Mouse (Mus musculus) megakaryocyte, adult 5-6 weeks (primary cell): Measurements from ENCODE around the gene Opalin. TPM values are rescaled to one million over a fixed set of nuclear protein-coding genes. Genes with fewer than 3 reads are reported as not detected.

Experiments
- ATAC-seq: 2 replicates; pipeline ENCODE4 v1.8.0; 2016; ENCODE audit warnings: mild to moderate bottlenecking, inconsistent platforms; ENCODE audit not compliant: poor library complexity, severe bottlenecking
- total RNA-seq, 2 experiments: library from RNA; stranded (forward) in 1 of 2; stranded (reverse) in 1 of 2; fragments of 153-499, 151-499 nt in 1 of 2; fragments of 221-1000, 200-1000 nt in 1 of 2; gene quantifications; 2 replicates each; pipeline versions ENCODE4 v1.2.3 to v1.2.4; 2015 to 2017

The Opalin gene
- total RNA-seq, 2 experiments from 2014 or later, result not detected

DNA sequence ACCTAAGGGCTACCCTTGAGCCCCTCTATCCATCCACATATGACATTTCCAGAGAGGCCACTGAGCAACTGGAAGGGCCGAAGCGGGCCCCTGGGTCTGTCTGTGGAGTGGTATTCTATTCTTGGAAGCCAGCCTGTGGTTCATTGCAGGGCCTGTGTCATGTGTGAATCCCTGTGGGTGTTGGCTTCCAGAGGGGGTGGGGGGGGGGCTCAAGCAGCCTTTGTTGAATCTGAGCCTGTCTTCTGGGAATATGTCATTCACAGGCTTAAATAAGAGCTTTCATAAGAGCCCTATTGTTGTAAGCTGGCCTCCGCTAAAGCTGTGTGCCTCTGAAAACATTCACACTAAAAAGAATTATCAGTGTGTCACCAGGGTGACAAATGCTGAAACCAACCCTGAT, 4.7 kb upstream of the Opalin start:
- ATAC-seq, result no peak

DNA sequence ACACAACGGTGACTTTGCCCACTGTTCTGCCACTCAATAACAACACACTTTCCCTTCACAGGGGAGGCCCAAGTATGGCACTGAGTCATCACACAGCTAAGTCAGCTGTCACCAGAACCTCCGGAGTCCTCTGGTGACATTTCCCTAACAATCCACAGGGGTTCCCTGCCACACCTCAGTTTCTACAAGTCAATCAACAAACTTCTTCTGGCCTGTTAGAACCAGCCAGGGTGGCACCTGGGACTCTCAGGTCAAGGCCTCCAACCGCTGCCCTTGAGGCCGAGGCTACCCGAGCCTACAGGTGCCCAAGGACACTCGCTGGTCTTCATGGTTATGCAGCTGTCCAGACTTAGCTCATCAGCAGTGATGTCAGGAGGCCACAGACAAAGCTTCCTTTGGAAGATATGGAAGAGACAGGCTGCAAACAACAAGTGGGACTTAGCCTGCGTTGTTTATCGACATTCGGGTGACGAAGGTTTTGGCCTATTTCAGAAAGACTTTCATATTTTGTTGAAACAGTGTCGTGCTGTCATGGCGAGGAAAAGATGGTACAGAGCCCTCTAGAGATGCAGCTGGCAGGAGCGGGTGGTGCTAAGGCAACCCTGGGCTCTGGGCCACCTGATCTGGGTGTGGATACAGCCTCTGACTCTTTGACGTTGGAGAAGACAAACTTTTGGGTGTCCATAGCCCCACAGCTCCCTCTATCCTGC, 3.0 kb downstream of the Opalin start:
- no peak for ATAC-seq

DNA sequence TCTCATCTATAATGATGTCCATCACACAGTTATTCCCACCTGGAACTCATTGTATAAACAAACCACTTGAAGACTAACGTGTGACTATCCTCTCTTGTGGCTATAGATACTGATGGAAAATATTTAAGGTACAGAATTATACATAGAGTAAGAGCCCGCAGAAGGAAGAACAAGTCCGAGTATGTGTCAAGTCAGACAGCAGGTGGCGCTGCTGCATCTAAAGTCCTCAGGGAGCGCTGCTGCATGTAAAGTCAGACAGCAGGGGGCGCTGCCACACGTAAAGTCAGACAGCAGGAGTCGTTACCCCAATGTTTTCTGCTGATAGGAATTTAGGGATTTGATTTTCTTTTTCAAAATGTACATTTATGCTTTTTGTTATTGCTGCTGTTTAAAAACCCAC, 5.4 kb downstream of the Opalin start:
- ATAC-seq, result peak; percentile 97

DNA sequence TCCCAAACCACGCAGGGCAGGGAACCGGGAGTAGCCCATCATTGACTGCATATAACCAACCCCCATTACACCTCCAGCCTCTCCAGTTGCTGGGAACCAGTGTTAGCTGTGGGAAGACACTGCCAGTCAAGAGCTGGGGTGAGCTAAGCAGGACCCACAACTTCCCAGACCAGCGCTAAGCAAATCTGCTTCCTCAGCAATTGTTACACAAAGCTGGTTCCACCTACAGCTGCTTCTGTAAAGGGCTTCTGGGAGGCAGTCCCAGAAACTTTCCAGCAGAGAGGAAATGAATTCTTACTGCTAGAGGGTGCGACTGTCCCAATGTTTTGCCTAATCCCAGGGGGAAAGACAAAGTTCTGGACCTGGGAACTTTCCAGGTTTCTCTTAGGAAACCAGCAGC, 22.2 kb downstream of the Opalin start:
- ATAC-seq, result no peak

DNA sequence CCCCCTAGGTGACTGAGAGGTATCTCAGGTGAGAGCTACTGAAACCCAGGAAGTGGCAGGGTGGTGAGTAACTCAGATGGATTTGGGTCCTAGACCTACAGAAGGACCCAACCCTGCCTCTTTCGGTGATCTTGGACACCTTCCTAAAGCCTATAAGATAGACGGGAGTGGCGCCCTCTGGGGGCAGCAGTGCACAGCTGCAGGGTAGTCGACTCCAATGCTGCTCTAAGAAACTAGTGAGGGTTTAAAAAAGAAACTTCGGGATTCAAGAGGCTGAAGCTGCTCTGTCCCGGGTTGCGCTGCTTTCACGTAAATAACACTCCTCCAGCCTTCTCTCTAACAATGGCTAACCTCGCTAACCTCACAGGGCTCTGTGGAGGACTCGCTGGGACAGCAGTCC, 23.4 kb downstream of the Opalin start:
- ATAC-seq, result peak; percentile 57

DNA sequence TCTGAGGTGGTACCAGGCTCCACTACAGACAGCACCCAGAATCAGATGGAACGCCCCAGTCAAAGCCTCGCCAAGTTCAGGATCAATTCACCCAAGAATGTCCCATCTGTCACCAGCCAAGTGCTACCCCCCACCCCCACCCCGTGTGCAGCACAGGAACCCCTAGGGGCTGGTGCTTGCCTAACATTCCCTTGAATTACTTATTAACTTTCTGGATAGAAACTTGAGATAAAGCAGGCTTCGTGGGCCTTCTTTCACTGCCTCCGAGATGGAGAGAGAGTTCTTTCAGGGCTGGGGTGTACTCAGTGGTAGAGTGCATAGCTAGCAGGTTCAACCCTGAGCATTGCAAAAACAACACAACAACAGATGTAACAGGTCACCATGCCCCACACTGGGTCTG, 24.7 kb downstream of the Opalin start:
- no peak for ATAC-seq

DNA sequence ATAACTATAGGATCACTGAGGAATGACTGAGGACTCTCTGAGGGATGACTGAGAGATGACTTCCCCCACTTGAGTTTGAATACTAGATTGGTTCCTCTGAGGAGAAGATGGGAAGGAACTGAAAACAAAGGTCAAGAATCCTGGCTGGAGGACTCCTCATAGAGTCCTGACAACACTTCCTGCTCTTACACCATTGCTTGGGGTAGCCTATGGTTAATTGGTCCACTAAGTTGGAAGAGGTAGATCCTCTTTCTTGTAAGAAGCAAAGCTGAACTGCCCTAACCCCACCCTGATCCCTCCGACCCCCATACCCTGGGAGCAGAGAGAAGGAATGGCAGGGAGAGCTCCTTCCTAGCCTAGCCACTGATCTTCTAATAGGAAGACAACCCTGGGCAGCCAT, 25.2 kb downstream of the Opalin start:
- ATAC-seq, result peak; percentile 35

DNA sequence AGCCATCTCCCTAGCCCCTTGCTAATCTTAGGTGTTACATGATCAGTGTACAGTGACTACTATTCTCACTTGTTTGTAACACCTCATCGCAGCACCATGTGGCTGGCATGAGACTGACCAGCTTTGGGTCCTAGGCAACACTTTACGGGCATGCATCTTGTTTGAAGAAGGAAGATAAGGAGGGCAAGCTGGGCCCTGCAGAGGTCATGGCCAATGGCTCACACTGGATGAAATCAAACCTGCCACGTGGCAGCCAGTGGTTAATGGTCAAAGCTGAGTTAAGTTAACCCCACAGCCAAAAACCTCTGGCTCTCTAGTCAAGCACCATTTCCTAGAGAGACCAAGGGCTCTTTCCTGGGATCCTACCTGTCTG, 28.7 kb downstream of the Opalin start:
- ATAC-seq, result no peak

DNA sequence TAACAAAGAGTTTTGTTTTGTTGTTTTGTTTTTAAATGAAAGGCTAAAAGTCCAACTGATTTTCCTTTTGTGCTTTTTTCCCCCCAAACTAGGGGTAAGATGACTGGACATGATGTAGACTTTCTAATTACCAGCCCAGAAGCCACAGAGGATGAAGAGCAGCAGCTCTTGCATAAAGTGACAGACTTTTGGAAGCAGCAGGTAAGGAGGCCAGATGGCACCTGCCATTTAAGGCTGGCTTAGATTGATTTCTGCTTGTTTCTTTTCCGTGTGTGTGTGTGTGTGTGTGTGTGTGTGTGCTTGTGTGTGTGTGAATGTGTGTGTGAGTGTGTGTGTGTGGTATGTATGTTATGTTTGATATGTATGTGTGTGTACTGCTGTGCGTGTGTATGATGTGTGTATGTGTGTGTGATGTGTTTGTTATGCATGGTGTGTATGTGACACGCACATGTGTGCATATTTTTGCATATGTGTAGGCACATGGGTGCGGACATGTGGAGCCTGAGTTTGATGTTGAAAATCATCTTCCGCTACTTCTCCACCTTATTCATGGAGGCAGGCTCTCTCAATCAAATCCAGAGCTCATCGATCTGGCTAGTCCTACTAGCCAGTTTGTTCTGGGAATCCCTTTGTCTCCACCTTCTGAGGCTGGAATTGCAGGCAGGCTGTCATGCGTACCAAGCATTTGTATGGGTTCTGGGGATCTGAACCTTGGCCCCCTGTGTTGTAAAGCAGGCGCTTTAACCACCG, 29.3 kb downstream of the Opalin start:
- no peak for ATAC-seq

DNA sequence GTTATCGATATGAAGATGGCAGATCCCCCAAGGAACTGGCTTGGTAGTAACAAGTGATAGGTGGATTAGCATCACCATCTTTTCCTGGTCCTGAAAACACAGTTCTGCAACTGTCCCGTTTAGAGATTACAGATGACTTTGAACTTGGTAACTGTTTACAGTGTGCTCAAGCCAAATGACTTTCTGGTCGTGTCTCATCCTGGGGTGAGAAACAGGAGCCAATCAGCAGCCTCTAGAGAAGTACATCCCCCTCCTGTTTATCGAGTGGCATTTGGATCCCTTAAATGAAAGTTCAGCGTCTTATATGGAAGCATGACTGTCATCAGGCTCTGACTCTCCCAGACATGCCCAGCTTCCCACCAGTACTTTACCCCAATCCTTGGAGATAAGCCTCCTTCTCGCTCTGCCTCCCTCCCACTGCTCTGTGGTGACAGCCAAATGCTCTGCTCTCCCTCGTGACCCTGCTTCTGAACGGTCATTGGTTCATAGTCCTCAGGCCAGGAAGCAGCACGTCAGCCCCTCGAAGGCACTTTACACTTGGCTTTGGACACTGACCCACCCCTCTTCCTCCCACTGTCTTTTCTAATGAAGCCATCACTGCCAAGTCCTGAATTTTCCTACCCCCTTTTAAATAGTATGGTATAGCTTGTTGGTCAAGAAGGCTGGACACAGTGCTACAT, 31.7 kb downstream of the Opalin start:
- no peak for ATAC-seq

DNA sequence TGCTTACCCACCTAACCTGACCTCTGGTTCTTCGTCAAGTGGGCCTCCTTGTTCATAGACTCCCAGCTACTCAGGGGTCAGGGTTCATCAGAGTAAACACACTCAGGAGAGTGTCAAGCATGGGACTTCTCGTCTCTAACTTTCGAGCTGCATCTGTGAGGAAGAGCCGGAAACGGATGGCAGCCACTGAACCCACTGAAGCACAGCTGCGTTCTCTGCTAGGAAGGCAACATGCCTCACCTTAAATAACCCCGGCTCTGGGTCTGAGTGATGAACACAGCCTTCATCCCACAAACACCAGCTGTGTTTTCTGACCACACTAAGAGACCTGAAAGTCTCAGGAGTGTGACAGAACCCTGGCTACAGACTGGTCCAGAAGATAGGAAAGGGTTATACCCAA, 37.8 kb downstream of the Opalin start:
- ATAC-seq, result peak; percentile 33; the same call in 1 of the 2 replicates

DNA sequence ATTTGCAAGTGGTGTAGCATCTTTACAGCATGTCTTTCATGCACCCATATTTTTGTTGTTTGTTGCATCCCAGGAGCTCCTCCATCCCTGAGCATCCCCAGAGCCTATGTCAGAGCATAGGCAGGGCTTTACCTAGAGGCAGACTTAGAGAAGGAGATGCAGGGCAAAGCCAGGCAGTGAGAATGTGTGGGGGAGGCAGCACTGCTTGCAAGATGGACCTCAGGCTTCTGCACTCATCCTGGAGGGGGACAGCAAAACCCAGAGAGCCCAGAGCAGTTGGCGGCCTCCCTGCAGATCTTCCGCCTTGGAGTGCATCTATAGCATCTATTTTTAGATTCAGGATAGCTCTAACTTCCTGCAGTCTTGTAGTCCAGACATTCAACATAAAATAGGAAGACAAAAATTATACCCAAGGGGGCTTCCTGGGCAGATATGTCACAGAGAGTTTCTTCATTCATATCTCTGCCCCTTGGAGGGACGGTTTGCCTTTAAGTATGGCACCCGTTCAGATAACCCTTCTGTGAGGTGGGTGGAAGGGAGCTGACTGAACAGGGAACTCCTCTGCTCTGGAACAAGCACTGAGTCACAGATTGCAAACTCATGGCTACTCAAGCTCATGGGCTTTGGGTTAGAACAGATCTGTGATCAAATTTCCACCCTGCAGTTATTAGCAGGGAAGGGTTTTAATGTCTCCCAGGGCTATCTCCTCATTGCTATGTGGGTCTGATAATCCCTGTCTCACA, 40.9 kb downstream of the Opalin start:
- no peak for ATAC-seq

DNA sequence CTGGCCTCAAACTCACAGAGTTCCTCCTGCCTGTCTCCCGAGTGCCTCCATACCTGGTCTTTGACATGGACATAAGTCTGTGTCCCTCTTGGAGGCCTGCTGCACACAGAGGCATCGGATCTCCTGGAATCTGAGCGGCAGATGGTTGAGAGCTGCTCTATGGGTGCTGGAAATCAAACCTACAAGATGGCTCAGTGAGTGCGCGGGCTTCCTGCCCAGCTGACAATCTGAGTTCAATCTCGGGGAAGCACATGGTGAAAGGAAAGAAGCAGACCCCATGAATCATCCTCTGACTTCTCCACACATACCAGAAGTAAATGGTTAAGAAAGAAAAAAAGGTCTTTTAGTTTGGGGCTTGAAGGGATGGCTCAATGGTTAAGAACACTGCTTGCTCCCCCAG, 45.0 kb downstream of the Opalin start:
- no peak for ATAC-seq

DNA sequence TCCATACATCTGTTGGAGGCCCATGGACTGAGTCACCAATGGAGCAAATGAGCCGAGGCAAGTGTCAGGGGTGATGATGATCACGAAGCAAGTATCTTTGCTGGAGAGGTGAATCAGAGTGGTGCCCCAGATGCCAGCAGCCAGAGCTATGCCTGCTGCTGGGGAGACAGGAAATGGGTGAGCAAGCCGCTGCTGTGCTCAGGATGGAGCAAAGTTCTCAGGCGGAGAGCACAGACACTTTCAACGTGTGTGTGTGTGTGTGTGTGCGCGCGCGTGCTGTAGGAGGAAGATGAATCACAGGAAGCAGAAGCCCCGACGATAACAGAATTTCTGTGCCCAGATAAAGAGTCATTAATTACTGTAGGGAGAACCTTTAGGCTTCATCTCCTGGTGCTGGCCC, 45.9 kb downstream of the Opalin start:
- peak; percentile 66 for ATAC-seq

DNA sequence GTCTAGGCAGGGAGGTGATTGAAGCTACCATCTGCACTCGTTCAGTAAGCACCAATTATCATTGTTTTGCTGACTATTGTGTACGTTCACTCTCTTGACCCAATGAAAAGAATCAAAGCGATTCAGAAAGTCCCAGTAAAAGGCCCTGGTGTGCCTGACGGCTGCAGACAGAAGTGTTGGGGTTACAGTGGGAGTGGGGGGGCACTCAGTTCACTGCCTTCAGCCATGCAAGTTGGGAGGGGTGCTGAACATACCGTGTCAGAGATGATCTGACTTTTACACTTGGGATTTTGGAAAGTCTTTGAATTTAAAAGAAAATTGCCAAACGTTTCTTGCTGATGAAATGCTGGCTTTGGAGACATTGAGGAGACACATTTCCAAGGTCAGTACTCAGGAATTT, 46.8 kb downstream of the Opalin start:
- no peak for ATAC-seq

DNA sequence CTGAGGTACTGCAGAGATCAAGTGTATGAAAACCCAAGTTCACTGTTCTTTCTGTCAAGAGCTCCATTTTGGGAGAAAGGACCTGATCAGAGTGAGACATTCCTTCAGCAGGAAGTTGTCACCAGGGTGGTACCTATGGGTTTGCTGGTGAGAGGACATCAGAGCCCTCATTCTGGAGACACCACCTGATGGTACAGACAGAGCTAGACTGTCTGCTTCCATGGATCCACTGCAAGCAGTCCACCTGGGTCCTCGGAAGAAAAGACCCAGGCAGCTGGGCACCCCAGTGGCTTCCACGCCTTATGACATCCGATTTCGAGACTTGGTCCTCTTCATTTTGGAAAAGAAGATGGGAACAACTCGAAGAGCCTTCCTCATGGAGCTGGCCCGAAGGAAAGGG, 47.7 kb downstream of the Opalin start, which contains the start of gene Dntt:
Gene Dntt, plus strand, starts transcription at position 57 of the 400 bp plus-strand sequence.
- no peak for ATAC-seq

DNA sequence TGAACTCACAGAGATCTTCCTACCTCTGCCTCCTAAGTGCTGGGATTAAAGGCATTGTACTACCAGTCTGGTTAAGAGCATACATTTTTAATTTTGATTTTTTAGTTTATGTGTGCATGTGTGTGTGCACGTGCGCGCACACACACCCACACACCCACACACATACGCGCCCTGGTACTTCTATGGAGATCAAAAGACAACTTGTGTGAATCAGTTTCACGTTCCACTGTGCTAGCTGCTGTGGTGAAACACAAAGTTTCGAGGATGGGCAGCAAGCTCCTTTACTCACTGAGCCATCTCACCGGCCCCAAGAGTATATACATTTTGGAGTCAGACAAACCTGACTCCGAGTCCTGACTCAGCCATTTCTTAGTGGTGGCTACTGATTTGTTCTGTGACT, 49.3 kb downstream of the Opalin start:
- no peak for ATAC-seq

DNA sequence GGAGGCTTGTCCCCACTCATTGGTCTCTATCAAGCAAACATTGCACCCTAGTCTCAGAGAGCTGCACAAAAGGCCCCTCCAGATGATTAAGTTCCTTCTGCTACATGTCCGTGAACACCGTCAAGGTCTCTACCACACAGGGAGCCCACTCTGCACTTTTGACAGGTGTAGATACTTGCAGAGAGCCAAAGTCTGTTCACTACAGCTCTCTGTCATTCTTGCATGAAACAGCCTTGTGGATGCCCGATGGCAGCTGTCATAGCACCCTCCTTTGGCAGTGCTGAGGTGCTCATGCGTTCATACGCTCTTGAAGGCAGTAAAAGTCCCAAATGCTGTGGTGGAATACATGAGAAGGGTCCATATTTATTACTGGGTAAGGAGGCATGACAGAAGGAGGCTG, 49.9 kb downstream of the Opalin start:
- no peak for ATAC-seq

DNA sequence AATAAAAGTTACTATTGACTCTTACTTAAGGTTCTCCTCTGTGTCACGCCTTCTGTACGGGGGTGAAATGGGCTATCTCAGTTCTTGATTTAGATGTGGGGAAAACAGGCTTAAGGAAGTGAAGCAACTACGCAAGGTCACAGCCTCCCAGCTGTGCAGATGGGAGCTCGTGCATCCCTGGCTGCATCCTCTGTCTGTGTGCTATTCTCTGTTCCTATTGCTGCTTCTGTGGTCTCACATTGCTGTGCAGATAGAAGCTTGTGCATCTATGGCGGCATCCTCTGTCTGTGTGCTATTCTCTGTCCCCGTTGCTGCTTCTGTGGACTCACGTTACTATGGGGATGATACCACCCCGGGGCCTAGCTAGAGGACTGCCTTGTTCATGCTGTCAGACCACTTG, 50.4 kb downstream of the Opalin start:
- peak; percentile 57 for ATAC-seq

DNA sequence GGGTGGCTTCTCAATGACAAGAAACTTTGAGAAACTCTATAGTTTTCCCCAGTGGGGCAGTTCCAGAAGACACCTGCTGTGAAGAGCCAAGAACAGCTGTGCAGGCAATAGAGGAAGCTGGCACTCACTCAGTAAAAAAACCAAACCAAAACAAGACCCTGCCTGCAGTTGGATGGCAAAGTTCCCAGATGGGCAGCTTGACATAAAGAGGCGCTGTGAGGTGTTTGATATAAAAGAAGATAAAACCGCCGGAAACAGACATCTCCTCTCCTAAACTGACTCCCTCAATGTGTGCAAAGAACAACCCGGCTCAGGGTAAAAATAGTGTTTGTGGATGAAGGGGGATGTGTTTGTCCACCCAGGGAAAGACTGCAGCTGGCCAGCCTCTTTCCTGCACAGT, 54.7 kb downstream of the Opalin start:
- ATAC-seq, result no peak

DNA sequence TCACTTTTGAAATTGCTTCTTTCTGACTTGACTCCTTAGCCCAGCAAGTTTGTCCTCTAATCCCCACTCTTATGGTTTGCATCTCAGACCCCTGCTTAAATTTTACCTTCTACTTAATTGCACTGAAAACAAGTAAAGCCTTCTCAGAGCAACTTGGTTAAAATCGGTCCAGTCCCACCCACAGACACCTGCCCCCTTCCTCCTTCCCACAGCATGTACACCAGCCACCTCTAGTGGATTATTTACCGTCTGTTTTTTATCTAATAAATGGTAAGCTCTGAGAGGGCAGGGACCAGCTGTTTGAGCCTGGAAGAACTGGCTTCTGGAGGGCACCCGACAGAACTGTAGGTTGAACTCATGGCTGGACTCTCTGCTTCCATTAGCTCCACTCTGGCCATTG, 56.4 kb downstream of the Opalin start:
- no peak for ATAC-seq
